Mouse (Mus musculus) stomach, embryonic 15.5 days (tissue): ENCODE results near the gene Ckmt2. TPM values are rescaled to one million over a fixed set of nuclear protein-coding genes. Genes with fewer than 3 reads are reported as not detected.

Experiments
- polyA plus RNA-seq: library from polyadenylated mRNA; unstranded; fragments of >200 nt; fragmentation: Nextera tagmentation; extraction: Ambion mirVana; gene quantifications from 2 replicates; pipeline ENCODE4 v1.2.1, GENCODE M21; 2015

The Ckmt2 gene
- polyA plus RNA-seq, 1 experiment from 2014 or later, result 0.54 TPM

Other genes with a start within 250 kb of the Ckmt2 start
- 0.18 and 0.59 TPM in 2 replicates for gene Acot12, start 135.4 kb downstream of the Ckmt2 start, polyA plus RNA-seq
- 32.9 and 33.6 TPM in 2 replicates for gene Zcchc9, start 69.2 kb downstream of the Ckmt2 start, polyA plus RNA-seq